Mouse (Mus musculus) cerebellum, adult 9-10 months (tissue): ENCODE results near the gene Pacrg.

Experiments
- DNase-seq: peaks from one replicate; pipeline ENCODE4 v3.0.0; 2022

Pacrg gene

GRCm38 (mm10) chr17:10737966-10738365, 102.1 kb downstream of the Pacrg start:
- DNase-seq: no peak

- DNase-seq: no peak
These were observed 105.4 kb downstream of the Pacrg start for GRCm38 (mm10) chr17:10734733-10735132.

- DNase-seq: no peak
These were observed 107.6 kb downstream of the Pacrg start for GRCm38 (mm10) chr17:10732303-10733048.

- no peak for DNase-seq
These were observed 115.3 kb downstream of the Pacrg start for GRCm38 (mm10) chr17:10724853-10725252.

- DNase-seq: no peak
These were observed 118.5 kb downstream of the Pacrg start for GRCm38 (mm10) chr17:10721562-10721961.

- DNase-seq: no peak
These were observed 123.0 kb downstream of the Pacrg start for GRCm38 (mm10) chr17:10717148-10717547.

GRCm38 (mm10) chr17:10702781-10703180, 137.3 kb downstream of the Pacrg start:
- peak; percentile 11 for DNase-seq

GRCm38 (mm10) chr17:10698041-10698440, 142.1 kb downstream of the Pacrg start:
- DNase-seq: no peak

- no peak for DNase-seq
These were observed 144.7 kb downstream of the Pacrg start for GRCm38 (mm10) chr17:10695421-10695820.

GRCm38 (mm10) chr17:10677098-10677497, 163.0 kb downstream of the Pacrg start:
- no peak for DNase-seq

GRCm38 (mm10) chr17:10675536-10675935, 164.6 kb downstream of the Pacrg start:
- DNase-seq: no peak

- no peak for DNase-seq
These were observed 165.1 kb downstream of the Pacrg start for GRCm38 (mm10) chr17:10675048-10675447.

- no peak for DNase-seq
These were observed 178.8 kb downstream of the Pacrg start for GRCm38 (mm10) chr17:10661294-10661693.

GRCm38 (mm10) chr17:10643604-10644003, 196.5 kb downstream of the Pacrg start:
- no peak for DNase-seq

- no peak for DNase-seq
These were observed 200.3 kb downstream of the Pacrg start for GRCm38 (mm10) chr17:10639816-10640215.

GRCm38 (mm10) chr17:10635955-10636470, 204.1 kb downstream of the Pacrg start:
- DNase-seq: no peak

GRCm38 (mm10) chr17:10635470-10635869, 204.6 kb downstream of the Pacrg start:
- DNase-seq: no peak

GRCm38 (mm10) chr17:10635046-10635445, 205.1 kb downstream of the Pacrg start:
- DNase-seq: no peak

GRCm38 (mm10) chr17:10633769-10634168, 206.3 kb downstream of the Pacrg start:
- no peak for DNase-seq

GRCm38 (mm10) chr17:10628240-10628639, 211.9 kb downstream of the Pacrg start:
- no peak for DNase-seq

GRCm38 (mm10) chr17:10627476-10627875, 212.6 kb downstream of the Pacrg start:
- DNase-seq: no peak

- peak; percentile 30 for DNase-seq
These were observed 213.6 kb downstream of the Pacrg start for GRCm38 (mm10) chr17:10626299-10627095.

GRCm38 (mm10) chr17:10624699-10625424, 215.2 kb downstream of the Pacrg start:
- DNase-seq: no peak
